Mouse (Mus musculus): ENCODE measurements around the gene Pgc.

- no peak for TF ChIP-seq CTCF (IDR thresholded peaks at IDR 0.05; ENCODE audit: control insufficient read depth, insufficient read depth, insufficient replicate concordance, low read depth, low read length)
- no peak for TF ChIP-seq POLR2A (IDR thresholded peaks at IDR 0.05; ENCODE audit: control insufficient read depth, low read depth, low read length)
Observed at GRCm38 (mm10) chr17:47706196-47706595, 20.4 kb upstream of the Pgc start.
